12 mouse cellular contexts compared by ENCODE assay signal in genomic region chr9:121761787-121762186, GRCm38 (mm10). TPM values are rescaled to one million over a fixed set of nuclear protein-coding genes. Genes with fewer than 3 reads are reported as not detected.
A peak's percentile ranks its signal among the peaks of the same experiment; 100 is the strongest.
DNase-seq lines count a peak whose midpoint lies in the region; ATAC-seq lines count a peak whose summit lies in the region.
"Had no signal": no experiment of that assay in that cellular context is flagged by ENCODE, and none has a peak within 500 bp of the region (broad histone marks: within the 10 kb centered on the region; RNA-seq: fewer than 3 reads in every experiment).

No protein-coding gene starts in this region.

- 65% methylated on average over 8 of the region's 8 CpGs for WGBS in heart, embryonic 13.5 days
- WGBS in neural tube, embryonic 11.5 days = 83% methylated on average over 8 of the region's 8 CpGs
- 67% methylated on average over 8 of the region's 8 CpGs for WGBS in forebrain, embryonic 15.5 days
- WGBS in neural tube, embryonic 12.5 days = 75% methylated on average over 8 of the region's 8 CpGs

- no peaks in the 10 kb centered on the region for H3K9me3 ChIP-seq in heart, embryonic 13.5 days
- H3K9me3 ChIP-seq in neural tube, embryonic 11.5 days (ENCODE audit: control insufficient read depth, low read length) = no peaks in the 10 kb centered on the region
- H3K9me3 ChIP-seq in forebrain, embryonic 15.5 days = no peaks in the 10 kb centered on the region
- no peaks in the 10 kb centered on the region for H3K9me3 ChIP-seq in neural tube, embryonic 12.5 days

- peaks cover 53% of the 10 kb centered on the region for H3K36me3 ChIP-seq in heart, embryonic 13.5 days
- peaks cover 14% of the 10 kb centered on the region; the same call in 1 of the 2 replicates for H3K36me3 ChIP-seq in neural tube, embryonic 11.5 days (ENCODE audit: control insufficient read depth, insufficient read depth, low read length)
- H3K36me3 ChIP-seq in forebrain, embryonic 15.5 days = peaks cover 28% of the 10 kb centered on the region
- H3K36me3 ChIP-seq in neural tube, embryonic 12.5 days = peaks cover 47% of the 10 kb centered on the region

- no peak for DNase-seq in heart, adult 9 months (ENCODE audit: low spot score in 2 of 2)
- DNase-seq in neural tube, embryonic 11.5 days (ENCODE audit: low spot score) = no peak
- no peak for DNase-seq in neural tube, embryonic 10.5 days (ENCODE audit: extremely low spot score, low spot score)
- DNase-seq in right cerebral cortex, postnatal 25 days = no peak
- no peak for DNase-seq in right cerebral cortex, adult 2 months (ENCODE audit: low spot score in 2 of 2)
- DNase-seq: cerebellum, adult 8-10 months; retina, postnatal 1 day had no signal

- no peak overlapping the region; the same call in 1 of the 2 replicates for H3K4me2 ChIP-seq in heart, embryonic 13.5 days
- H3K4me2 ChIP-seq in neural tube, embryonic 11.5 days (ENCODE audit: low read depth) = no peak overlapping the region; the same call in 1 of the 2 replicates
- H3K4me2 ChIP-seq in forebrain, embryonic 15.5 days (replicated peaks) = no peak overlapping the region
- H3K4me2 ChIP-seq in neural tube, embryonic 12.5 days (replicated peaks) = peak overlapping the region; percentile 96; the same call in 1 of the 2 replicates

- H3K9ac ChIP-seq in heart, embryonic 13.5 days = peak overlapping the region; percentile 98
- H3K9ac ChIP-seq in neural tube, embryonic 11.5 days (ENCODE audit: low read length) = no peak overlapping the region
- H3K9ac ChIP-seq in forebrain, embryonic 15.5 days (replicated peaks) = 0 out of 2 replicates have a peak overlapping the region, but pooled peaks have one; percentile 83
- H3K9ac ChIP-seq in neural tube, embryonic 12.5 days = no peak overlapping the region

- no peak for ATAC-seq in heart, embryonic 13.5 days (ENCODE audit: extremely low read depth, insufficient number of reproducible peaks, low FRiP score, low TSS enrichment)
- no peak for ATAC-seq in neural tube, embryonic 11.5 days (ENCODE audit: insufficient read depth, low FRiP score, low TSS enrichment)
- no peak for ATAC-seq in forebrain, embryonic 15.5 days (replicated peaks)
- ATAC-seq in neural tube, embryonic 12.5 days (ENCODE audit: low FRiP score, low read depth) = no peak
- ATAC-seq: lung, postnatal 0 days had no signal

- H3K27me3 ChIP-seq in heart, embryonic 13.5 days (replicated peaks) = no peaks in the 10 kb centered on the region
- H3K27me3 ChIP-seq in neural tube, embryonic 11.5 days (ENCODE audit: control insufficient read depth, insufficient read depth, low read length) = no peaks in the 10 kb centered on the region
- no peaks in the 10 kb centered on the region for H3K27me3 ChIP-seq in forebrain, embryonic 15.5 days
- H3K27me3 ChIP-seq in neural tube, embryonic 12.5 days (replicated peaks) = no peaks in the 10 kb centered on the region

- H3K4me3 ChIP-seq in heart, embryonic 13.5 days = no peak overlapping the region
- no peak overlapping the region for H3K4me3 ChIP-seq in neural tube, embryonic 11.5 days (ENCODE audit: low read depth, low read length)
- H3K4me3 ChIP-seq in forebrain, embryonic 15.5 days = no peak overlapping the region
- H3K4me3 ChIP-seq in neural tube, embryonic 12.5 days = no peak overlapping the region

- H3K4me1 ChIP-seq in heart, embryonic 13.5 days = peaks cover 42% of the 10 kb centered on the region
- peaks cover 20% of the 10 kb centered on the region for H3K4me1 ChIP-seq in neural tube, embryonic 11.5 days (ENCODE audit: control insufficient read depth, insufficient read depth, low read length)
- peaks cover 32% of the 10 kb centered on the region for H3K4me1 ChIP-seq in forebrain, embryonic 15.5 days
- H3K4me1 ChIP-seq in neural tube, embryonic 12.5 days = peaks cover 39% of the 10 kb centered on the region

- H3K27ac ChIP-seq in heart, embryonic 13.5 days (replicated peaks) = no peak overlapping the region
- 0 out of 2 replicates have a peak overlapping the region, but pooled peaks have one; percentile 4 for H3K27ac ChIP-seq in neural tube, embryonic 11.5 days (ENCODE audit: low read depth, low read length)
- no peak overlapping the region for H3K27ac ChIP-seq in forebrain, embryonic 15.5 days (replicated peaks)
- H3K27ac ChIP-seq in neural tube, embryonic 12.5 days = no peak overlapping the region

RNA-seq across cellular contexts. Expression of gene Zfp651, which starts 2.7 kb away (rescaled TPM):
- polyA plus RNA-seq in heart, embryonic 13.5 days (2015; fragmentation: Nextera tagmentation; extraction: Ambion mirVana) = 11.1 and 12.5 TPM in 2 replicates
- 6.7 and 7.0 TPM in 2 replicates for polyA plus RNA-seq in neural tube, embryonic 11.5 days (2014; fragmentation: Nextera tagmentation; extraction: Ambion mirVana)
- 20.1 and 20.6 TPM in 2 replicates for polyA plus RNA-seq in forebrain, embryonic 15.5 days (2015; fragmentation: Nextera tagmentation; extraction: Ambion mirVana)
- 13.1 and 19.2 TPM in 2 replicates for polyA plus RNA-seq in neural tube, embryonic 12.5 days (2016; fragmentation: Nextera tagmentation; extraction: Ambion mirVana)

RNA-seq across cellular contexts. Expression of gene Klhl40, which starts 15.6 kb away (rescaled TPM):
- 1.4 and 2.1 TPM in 2 replicates for polyA plus RNA-seq in heart, embryonic 13.5 days (2015; fragmentation: Nextera tagmentation; extraction: Ambion mirVana)
- 3.6 and 4.6 TPM in 2 replicates for polyA plus RNA-seq in neural tube, embryonic 11.5 days (2014; fragmentation: Nextera tagmentation; extraction: Ambion mirVana)
- polyA plus RNA-seq in forebrain, embryonic 15.5 days (2015; fragmentation: Nextera tagmentation; extraction: Ambion mirVana) = 0.50 and 0.69 TPM in 2 replicates
- polyA plus RNA-seq in neural tube, embryonic 12.5 days (2016; fragmentation: Nextera tagmentation; extraction: Ambion mirVana) = 2.1 and 2.8 TPM in 2 replicates

RNA-seq across cellular contexts. Expression of gene Hhatl, which starts 30.5 kb away (rescaled TPM):
- polyA plus RNA-seq in heart, embryonic 13.5 days (2015; fragmentation: Nextera tagmentation; extraction: Ambion mirVana) = 10.3 and 10.7 TPM in 2 replicates
- polyA plus RNA-seq in neural tube, embryonic 11.5 days (2014; fragmentation: Nextera tagmentation; extraction: Ambion mirVana) = 0.13 TPM in 1 of 2 replicates, not detected in the other
- polyA plus RNA-seq in forebrain, embryonic 15.5 days (2015; fragmentation: Nextera tagmentation; extraction: Ambion mirVana) = 0.25 TPM in 1 of 2 replicates, not detected in the other
- polyA plus RNA-seq in neural tube, embryonic 12.5 days (2016; fragmentation: Nextera tagmentation; extraction: Ambion mirVana) = not detected in 2 replicates
- polyA plus RNA-seq: limb, embryonic 11.5 days had no signal

RNA-seq across cellular contexts. Expression of gene Nktr, which starts 42.8 kb away (rescaled TPM):
- polyA plus RNA-seq in heart, embryonic 13.5 days (2015; fragmentation: Nextera tagmentation; extraction: Ambion mirVana) = 40.1 and 42.3 TPM in 2 replicates
- 56.9 and 61.7 TPM in 2 replicates for polyA plus RNA-seq in neural tube, embryonic 11.5 days (2014; fragmentation: Nextera tagmentation; extraction: Ambion mirVana)
- polyA plus RNA-seq in forebrain, embryonic 15.5 days (2015; fragmentation: Nextera tagmentation; extraction: Ambion mirVana) = 57.5 and 58.4 TPM in 2 replicates
- polyA plus RNA-seq in neural tube, embryonic 12.5 days (2016; fragmentation: Nextera tagmentation; extraction: Ambion mirVana) = 57.6 and 64.5 TPM in 2 replicates

RNA-seq across cellular contexts. Expression of gene Ss18l2, which starts 51.7 kb away (rescaled TPM):
- 163 and 176 TPM in 2 replicates for polyA plus RNA-seq in heart, embryonic 13.5 days (2015; fragmentation: Nextera tagmentation; extraction: Ambion mirVana)
- polyA plus RNA-seq in neural tube, embryonic 11.5 days (2014; fragmentation: Nextera tagmentation; extraction: Ambion mirVana) = 134 and 135 TPM in 2 replicates
- 145 TPM in 2 replicates for polyA plus RNA-seq in forebrain, embryonic 15.5 days (2015; fragmentation: Nextera tagmentation; extraction: Ambion mirVana)
- polyA plus RNA-seq in neural tube, embryonic 12.5 days (2016; fragmentation: Nextera tagmentation; extraction: Ambion mirVana) = 131 and 134 TPM in 2 replicates

Comparison
In these comparisons a context has a peak if more than half of its experiments do, and no peak if none do; other contexts are left out.
1. H3K9ac ChIP-seq: peak in heart, embryonic 13.5 days (single experiment) and forebrain, embryonic 15.5 days (single experiment); none in neural tube, embryonic 11.5 days (single experiment) and neural tube, embryonic 12.5 days (single experiment).